Mouse (Mus musculus): ENCODE data around the gene Nrxn1. TPM values are rescaled to one million over a fixed set of nuclear protein-coding genes. Genes with fewer than 3 reads are reported as not detected.

Nrxn1 gene
- total RNA-seq, 2 experiments from 2014 or later, result 660 to 736 TPM

DNA sequence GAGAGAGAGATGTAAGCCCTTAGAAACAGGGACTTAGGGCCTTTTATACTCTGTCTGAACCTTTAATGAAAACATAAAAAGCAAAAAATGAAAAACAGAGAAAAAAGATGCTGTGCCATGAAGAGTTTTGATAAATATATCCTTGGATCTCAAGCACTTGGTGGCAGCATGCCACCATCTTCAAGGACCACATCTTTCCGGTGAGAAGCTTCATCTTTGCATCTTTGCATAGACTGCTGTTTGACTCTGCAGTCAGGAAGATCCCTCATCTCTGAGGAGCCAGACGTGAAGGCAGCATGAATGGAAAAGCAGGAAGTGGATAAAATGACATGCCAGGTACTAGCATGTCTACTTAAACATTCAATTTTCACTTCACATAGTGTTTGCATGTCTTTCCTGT lies 586.8 kb downstream of the Nrxn1 start:
- intact Hi-C loops (cut with DNase I), result no loop called here
- peak in 1 of 2 experiments; percentile 19 for DNase-seq (ENCODE audit: low spot score in 2 of 2)

DNA sequence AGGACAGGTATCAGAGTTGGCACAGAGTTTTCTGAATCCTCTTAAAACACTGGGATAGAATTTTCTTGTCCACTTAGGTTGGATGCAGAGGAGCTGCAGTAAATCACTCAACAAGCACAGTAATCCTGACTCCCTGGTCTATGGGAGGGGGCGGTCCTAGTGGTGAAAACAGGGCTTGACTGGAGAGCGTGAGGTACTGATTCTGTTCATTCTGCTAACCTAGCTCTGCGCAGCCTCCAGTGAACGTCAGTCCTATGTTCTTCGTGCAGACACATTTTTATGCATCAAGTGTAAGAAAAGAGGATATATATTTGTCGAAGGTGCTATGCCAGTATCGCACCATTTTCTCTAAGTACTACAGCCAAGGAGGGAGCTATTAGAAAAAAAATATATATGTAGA lies 588.9 kb downstream of the Nrxn1 start:
- intact Hi-C loops (cut with DNase I), result loop anchor here (5.0 kb wide), 1 partner anchor 852 kb away; no protein-coding TSS in a partner anchor
- peak in 1 of 2 experiments; percentile 13 for DNase-seq (ENCODE audit: low spot score in 2 of 2)

DNA sequence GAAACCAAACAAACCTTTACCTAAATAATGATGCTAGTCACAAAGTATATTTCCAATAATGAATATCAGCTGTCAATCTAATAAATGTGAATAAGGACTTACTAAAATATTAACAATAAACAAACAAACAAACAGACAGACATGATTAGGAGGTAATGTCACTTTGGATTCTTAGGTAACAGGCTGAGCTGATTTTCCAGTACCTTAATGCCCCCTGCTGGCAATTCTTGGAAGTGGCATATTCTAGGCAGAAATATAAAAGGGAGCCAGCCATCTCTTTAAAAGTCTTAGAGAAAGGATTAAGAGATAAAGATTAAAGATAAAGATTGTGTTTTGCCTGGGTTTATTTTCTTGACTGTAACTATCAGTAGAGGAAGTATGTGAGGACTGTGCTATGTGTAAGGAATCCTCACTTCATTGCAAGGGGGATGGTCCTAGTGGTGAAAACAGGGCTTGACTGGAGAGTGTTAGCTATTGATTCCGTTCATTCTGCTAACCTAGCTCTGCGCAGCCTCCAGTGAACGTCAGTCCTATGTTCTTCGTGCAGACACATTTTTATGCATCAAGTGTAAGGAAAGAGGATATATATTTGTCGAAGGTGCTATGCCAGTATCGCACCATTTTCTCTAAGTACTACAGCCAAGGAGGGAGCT lies 591.7 kb downstream of the Nrxn1 start:
- peak; percentile 80 to 82 for DNase-seq (ENCODE audit: low spot score in 2 of 2)
- intact Hi-C loops (cut with DNase I), result loop anchor here (5.0 kb wide), 1 partner anchor 849 kb away; no protein-coding TSS in a partner anchor

DNA sequence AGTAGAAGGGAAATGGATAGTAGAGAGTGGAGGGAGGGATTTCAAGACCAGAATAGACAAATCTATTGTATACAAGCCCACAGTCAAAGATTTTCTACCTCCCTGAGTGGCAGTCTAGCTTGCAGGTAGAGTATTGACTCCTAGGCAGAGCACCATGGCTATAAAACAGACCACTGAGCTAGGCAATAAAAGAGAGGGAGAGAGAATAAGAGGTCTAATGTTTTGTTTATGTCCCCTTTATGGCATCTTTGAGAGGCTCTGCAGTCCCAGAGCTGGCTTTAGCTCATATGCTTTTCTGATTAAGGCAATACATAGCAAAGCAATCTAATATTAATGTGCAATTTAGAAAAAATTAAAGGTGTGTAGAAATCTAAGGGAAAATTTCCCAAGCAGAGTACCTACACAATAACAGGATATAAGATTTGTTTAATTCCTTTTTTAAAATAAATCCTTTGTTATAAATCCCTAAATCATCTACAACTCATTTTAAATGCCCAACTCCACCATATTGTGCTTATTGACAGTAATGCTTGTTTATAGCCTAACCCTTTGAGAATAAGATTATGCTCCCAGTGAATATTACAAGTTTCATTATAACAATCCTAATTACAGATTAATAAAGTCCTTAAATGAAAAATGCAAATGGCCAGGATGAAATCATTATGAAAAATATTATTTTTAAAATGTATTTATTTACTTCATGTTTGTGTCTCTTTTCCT lies 613.2 kb downstream of the Nrxn1 start:
- intact Hi-C loops (cut with DNase I), result no loop called here
- DNase-seq (ENCODE audit: low spot score in 2 of 2), result no peak

DNA sequence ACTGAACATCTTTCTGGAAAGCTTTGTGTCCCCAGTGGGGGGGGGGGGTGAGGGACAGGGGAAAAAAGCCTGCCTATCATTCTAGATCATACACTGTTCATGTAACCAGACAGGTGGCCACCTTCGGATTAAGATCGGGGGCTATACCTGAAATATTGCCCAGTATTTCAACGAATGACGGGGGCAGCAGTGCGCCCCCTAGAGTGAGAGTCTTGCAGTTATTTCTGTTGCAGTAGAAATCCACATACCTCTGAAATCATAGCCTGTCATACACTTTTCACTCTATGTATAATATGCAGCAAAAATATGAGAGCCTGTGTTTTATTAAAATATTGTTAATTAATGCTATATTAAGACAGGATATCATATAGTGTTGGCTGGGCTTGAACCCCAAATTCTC lies 636.1 kb downstream of the Nrxn1 start:
- intact Hi-C loops (cut with DNase I), result loop anchor here (10.0 kb wide), 1 partner anchor 372 kb away; no protein-coding TSS in a partner anchor
- DNase-seq (ENCODE audit: low spot score in 2 of 2), result no peak

DNA sequence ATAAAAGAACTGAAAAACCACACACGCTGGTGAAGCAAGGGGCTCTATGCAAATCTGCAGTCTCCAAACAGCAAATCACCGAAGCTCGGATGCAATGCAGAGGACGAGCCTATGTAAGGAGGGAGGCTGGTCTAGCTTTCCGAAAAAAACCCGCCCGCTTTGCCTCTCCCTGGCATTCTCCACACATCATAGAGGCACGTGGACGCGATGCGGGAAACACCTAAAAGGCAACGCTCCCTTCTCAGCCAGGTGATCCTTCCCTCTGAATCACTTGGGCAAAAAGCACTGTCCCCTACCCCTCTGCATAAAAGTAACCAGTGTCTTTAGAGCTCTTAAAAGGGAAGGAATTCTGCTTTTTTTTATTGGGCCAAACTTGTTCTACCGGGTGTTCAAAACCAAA lies 637.0 kb downstream of the Nrxn1 start:
- intact Hi-C loops (cut with DNase I), result loop anchor here (10.0 kb wide), 1 partner anchor 371 kb away; no protein-coding TSS in a partner anchor
- DNase-seq (ENCODE audit: low spot score in 2 of 2), result peak; percentile 82 to 83

DNA sequence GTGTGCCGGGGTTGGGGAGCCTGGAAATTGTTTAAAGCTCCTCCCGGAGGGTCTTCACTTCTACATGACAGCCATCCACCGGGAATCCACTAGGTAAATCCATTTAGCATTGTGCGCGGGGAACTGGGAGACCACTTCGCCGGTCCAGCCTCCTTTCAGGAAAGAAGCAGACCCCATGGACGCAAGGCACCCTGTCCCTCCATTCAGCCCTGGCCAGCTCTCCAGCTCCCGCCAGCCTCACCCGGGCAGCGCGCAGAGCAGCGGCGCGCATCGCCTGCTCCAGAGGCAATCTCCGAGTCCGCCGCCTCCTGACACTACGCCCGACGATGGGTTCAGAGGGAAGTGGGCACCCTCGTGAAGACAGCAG lies 637.5 kb downstream of the Nrxn1 start:
- peak; percentile 20 to 37 for DNase-seq (ENCODE audit: low spot score in 2 of 2)
- intact Hi-C loops (cut with DNase I), result loop anchor here (10.0 kb wide), 1 partner anchor 371 kb away; no protein-coding TSS in a partner anchor

DNA sequence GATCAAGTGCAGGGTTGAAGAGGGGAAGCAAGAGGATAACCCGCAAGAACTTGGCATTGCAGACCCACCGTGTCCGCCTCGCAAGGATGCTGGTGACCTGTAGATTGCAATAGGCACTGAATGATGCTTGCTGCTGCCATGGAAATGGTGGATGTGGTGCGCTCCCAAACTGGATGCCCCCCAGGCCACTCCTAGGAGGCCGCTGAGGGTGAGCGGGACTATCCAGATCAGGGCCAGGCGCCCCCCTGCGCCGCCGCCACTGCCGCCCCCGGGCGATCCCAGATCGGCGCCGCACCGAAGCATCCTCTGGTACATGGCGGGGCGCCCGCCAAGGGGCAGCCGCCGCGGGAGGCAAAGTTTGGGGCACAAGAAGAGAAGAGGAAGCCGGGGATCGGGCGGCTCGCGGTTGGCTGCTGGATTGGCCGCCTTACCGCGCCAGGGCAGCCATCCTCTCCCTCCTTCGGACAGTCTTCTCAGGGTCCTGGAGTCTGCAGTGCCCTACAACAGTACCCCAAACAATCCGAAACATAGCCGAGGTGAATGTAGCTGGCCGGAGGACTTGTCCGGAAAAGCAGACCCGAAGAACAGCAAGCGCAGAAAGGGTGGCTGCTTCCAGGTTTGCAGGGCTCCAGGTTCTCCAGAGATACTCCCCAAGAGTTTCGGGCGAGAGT lies 638.0 kb downstream of the Nrxn1 start:
- peak; percentile 16 to 35 for DNase-seq (ENCODE audit: low spot score in 2 of 2)
- intact Hi-C loops (cut with DNase I), result loop anchor here (5.0 to 10.0 kb wide), 2 partner anchors 127 to 370 kb away; no protein-coding TSS in a partner anchor

DNA sequence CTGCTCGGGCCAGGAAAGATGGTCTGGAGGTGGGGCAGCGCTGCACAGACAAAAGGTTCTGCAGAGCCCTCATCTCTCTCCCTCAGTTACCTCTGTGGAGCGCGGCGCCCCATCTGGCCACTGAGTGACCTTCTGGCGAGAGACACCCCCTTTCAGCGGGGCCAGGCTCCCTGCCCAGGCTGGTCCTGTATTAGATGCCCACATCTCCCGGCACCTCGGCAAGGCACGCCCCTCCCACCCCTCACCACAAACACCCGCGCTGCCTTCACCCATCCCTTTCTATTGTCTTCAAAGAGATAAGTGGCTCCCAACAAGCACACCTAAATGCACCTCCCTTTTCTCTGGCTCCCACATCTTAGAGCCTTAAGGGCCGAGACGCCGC lies 638.5 kb downstream of the Nrxn1 start:
- intact Hi-C loops (cut with DNase I), result loop anchor here (5.0 to 10.0 kb wide), 2 partner anchors 128 to 370 kb away; no protein-coding TSS in a partner anchor
- peak in 1 of 2 experiments; percentile 25 for DNase-seq (ENCODE audit: low spot score in 2 of 2)

DNA sequence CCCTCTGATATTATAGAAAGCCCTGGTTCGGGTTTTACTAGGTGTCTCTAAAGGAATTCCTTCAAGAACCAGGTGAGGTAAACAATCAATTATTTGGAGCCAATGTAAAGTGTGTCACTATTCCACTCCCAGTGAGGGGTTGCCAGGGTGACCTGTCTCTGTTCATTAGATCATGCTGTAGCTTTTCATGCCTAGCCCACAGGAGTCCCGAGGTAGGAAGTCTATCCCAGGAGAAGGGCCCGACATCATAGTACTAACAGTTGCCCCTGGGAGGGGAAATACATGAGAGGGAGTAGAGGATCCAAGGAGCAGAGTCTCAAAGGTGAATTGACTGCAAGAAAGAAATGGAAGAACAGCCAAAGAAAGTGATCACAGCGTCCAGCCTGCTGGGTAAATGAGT lies 639.6 kb downstream of the Nrxn1 start:
- intact Hi-C loops (cut with DNase I), result loop anchor here (5.0 to 10.0 kb wide), 2 partner anchors 129 to 368 kb away; no protein-coding TSS in a partner anchor
- DNase-seq (ENCODE audit: low spot score in 2 of 2), result no peak

DNA sequence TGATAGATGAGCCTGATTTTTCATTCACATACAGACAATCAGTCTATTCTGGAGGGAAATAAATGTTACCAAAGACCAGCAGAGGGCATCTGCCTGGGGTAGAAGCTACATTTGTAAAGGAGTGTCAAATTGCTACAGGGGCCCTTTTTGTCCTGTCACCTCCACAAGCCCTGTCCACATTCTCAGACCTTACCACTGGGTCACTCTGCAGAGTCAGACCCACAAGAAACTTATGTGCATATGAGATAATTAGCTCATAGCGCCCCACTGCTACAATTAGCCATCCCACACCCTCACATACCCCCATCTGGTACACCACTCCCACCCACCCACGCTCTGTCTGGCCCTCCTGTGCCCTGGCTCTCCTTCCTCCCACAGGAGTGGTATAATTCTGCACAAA lies 640.1 kb downstream of the Nrxn1 start:
- intact Hi-C loops (cut with DNase I), result loop anchor here (5.0 to 10.0 kb wide), 2 partner anchors 130 to 368 kb away; no protein-coding TSS in a partner anchor
- DNase-seq (ENCODE audit: low spot score in 2 of 2), result peak; percentile 20 to 31

DNA sequence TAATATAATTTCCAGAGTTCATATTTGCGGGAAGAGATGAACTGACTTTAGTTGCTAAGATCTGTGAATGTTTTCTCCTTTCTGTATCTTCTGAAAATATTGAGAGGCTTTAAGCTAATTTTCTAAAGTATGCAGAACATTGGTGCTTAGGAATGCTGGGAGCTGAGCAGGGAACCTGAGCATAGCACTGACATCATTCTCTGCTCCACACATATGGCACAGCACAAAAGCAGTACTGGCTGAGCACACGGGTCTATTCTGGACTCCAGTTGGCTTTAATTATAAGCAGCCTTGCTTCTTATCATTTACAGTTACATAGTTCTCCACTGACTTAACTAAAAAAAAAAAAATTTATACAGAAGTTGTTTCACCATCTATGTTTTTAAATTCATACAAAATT lies 641.5 kb downstream of the Nrxn1 start:
- intact Hi-C loops (cut with DNase I), result loop anchor here (5.0 to 10.0 kb wide), 2 partner anchors 131 to 367 kb away; no protein-coding TSS in a partner anchor
- DNase-seq (ENCODE audit: low spot score in 2 of 2), result peak; percentile 37 to 52

DNA sequence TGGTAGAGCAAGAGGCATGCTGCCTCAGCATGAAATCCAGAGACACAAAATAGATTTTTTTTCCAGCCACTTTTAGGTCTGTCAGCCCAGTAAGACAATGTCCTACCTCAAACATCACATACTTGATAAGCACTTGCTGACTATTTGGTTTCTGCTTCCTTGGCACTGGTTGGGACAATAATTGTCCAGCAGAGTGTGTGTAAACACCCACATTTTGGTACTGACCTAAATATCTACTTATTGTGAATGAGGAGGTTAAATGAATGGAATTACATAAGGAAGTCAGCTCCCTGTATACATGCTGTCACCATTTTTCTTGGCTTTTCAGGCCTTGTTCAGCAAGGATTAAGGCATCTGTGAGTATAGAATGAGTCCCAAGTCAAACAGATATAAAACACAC lies 649.8 kb downstream of the Nrxn1 start:
- intact Hi-C loops (cut with DNase I), result no loop called here
- DNase-seq (ENCODE audit: low spot score in 2 of 2), result no peak

DNA sequence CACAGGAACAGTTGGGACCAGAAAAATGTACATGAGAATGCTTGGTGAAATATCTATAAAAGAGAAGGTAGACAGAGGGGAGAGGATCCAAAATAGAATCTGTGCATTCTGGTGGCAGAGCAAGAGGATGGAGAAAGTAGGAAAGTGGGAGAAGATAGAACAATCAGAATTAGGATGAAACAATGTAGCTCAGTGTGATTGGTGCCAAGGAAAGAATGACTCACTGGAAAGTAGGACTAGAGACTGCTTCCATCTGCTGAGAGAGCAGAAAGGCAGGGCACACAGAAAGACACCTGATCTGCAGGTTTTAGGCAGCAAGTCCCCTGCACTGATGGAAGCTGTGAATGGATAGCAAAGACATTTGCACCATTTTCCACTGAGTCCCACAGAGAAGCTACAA lies 657.0 kb downstream of the Nrxn1 start:
- peak in 1 of 2 experiments; percentile 43 for DNase-seq (ENCODE audit: low spot score in 2 of 2)
- intact Hi-C loops (cut with DNase I), result no loop called here

DNA sequence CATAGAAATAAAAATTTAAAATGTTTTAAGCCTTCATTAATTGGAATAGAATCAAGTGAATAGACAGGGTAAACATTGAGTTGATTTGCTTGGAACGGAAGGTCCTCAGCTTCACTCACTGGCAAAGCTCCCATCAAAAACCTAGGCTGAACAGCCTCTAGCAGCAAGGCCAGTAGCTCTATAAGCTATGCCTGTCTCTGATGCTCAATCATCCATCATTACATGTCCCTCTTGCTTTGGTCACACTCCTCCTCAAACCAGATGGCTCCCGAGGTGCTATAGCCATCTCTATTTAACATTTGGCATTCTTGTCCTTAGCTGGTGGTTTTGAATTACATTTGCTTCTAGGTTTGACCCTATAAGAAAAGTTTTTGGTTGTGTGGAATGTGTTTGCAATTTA lies 657.5 kb downstream of the Nrxn1 start:
- intact Hi-C loops (cut with DNase I), result no loop called here
- DNase-seq (ENCODE audit: low spot score in 2 of 2), result no peak

DNA sequence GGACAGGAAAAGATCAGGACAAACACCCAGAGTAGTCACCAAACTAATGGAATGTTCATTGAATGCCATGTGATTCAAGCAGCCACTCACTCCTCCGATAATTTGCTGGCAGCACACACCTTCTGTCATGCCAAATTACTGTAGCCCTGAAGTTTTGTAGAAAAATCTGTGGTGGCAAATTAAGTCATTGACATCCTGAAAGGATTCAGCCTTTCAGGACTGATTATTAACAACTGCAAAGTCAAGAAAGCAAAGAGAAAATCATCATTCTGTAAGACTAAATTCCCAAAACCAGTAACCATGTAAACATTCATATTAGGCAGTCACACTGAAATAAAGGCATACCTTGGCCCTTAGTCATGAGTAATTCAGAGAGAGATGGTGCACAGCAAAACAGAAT lies 662.7 kb downstream of the Nrxn1 start:
- intact Hi-C loops (cut with DNase I), result no loop called here
- no peak for DNase-seq (ENCODE audit: low spot score in 2 of 2)

DNA sequence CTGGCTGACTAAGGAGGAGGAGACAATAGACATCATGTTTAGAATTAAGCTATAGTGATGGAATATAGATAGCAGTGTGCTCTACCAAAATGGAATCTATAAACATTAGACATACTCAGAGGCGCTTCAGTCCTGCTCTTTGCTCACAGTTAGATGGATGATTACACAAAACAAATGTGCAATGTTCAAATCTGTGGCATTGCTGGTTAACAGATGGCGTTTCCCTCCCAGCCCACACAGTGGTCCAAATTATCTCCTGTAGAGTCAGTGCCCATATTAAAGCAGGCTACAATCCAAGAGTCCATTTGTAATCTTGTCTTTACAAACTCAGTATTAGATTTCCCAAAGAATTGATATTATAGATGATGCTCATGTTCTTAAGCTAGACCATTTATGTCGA lies 666.9 kb downstream of the Nrxn1 start:
- intact Hi-C loops (cut with DNase I), result no loop called here
- DNase-seq (ENCODE audit: low spot score in 2 of 2), result no peak

DNA sequence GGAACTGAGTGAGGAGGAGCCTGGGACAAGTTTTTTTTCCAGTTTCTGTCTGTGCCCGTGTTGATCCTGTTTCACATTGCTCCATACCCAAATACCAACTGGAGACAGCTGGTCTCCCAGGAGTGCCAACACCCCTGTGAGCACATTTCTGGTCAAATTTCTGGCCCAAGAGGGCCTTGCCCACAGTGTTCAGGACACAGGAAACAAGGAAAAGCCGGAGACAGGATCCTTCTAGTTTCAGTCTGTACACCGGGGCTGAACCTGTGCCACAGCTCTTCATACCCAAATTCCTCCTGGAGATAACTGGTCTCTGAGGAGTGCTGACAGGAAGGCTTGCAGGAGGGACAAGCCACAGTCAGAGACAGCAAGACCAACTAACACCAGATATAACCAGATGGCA lies 670.3 kb downstream of the Nrxn1 start:
- intact Hi-C loops (cut with DNase I), result no loop called here
- no peak for DNase-seq (ENCODE audit: low spot score in 2 of 2)

DNA sequence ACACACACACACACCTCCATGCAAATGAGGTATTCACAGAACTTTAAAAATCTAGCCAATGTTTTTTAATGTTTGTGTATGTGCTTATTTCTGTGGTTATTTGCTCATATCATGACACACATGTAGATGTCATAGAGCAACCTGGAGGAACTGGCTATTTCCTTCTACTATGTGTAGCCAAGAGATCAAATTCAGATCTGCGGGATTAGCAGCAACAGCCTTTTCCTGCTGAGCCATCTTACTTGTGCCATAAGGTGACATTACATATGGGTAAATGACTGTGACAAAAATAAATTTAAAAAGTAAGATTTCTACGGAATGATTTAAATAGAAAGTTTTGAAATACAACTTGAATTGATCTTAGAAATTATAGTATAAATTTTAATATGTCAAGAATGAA lies 672.1 kb downstream of the Nrxn1 start:
- DNase-seq (ENCODE audit: low spot score in 2 of 2), result no peak
- intact Hi-C loops (cut with DNase I), result no loop called here

DNA sequence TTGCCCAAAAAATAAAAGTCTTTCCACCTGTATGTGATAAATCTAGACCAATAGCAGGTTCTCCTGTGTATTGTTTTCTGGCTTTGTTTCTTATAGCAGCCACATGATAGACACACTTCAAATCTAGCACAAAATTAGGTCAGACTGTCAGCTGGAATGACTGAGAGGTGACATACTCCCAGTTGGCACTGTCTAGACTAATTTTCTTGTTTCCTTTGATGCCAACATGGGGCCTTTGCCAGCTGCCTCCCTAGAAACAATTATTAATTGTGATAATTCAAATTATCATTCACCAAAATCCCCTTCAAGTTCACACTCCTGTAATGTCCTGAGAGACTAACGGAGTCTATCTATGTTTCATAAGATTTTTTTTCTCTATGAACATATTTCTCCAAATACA lies 673.3 kb downstream of the Nrxn1 start:
- no peak for DNase-seq (ENCODE audit: low spot score in 2 of 2)
- intact Hi-C loops (cut with DNase I), result no loop called here

All from left cerebral cortex, postnatal 14 days (tissue).